Mouse (Mus musculus) heart, postnatal 0 days (tissue): Measurements from ENCODE around the gene Fam83g.

Experiments used
- CTCF ChIP-seq: IDR thresholded peaks from 2 replicates; pipeline ENCODE4 v1.5.1; 2016; ENCODE audit warnings: antibody characterized with exemption, control low read depth, low read depth
- EP300 ChIP-seq: IDR thresholded peaks from 2 replicates; pipeline ENCODE4 v1.6.1; 2016; ENCODE audit warnings: antibody characterized with exemption, low read depth

- TF ChIP-seq CTCF, result no peak
- no peak for TF ChIP-seq EP300
These were observed 29.4 kb downstream of the Fam83g start for GRCm38 (mm10) chr11:61713157-61713855.
